Mouse (Mus musculus): ENCODE measurements around the gene Coro1c.
A peak's percentile ranks its signal among the peaks of the same experiment; 100 is the strongest.

Gene Coro1c

DNA sequence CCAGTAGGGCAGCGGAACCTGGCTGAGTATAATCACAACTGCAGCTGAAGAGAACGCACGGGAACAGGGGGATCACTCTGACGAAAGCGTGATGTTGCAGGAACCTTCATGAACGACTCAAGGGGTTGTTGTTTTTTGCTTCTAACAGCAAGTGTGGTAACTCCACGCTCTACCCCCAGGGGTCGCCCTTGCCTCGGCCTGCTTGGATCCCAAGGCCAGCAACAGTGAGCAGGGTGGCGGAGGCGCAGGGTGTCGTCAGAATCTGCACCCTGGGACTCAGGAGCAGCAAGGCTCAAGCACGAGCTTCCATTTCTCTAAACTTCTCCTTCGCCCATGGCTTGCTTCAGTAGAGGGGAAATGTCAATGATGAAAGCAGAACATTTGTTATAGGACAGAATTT lies 54.1 kb downstream of the Coro1c start:
- peak; percentile 69 for DNase-seq

GRCm38 (mm10) chr5:113853541-113853940 lies 55.0 kb downstream of the Coro1c start:
- no peak for DNase-seq

- no peak for DNase-seq
These were observed 56.1 kb downstream of the Coro1c start for GRCm38 (mm10) chr5:113852463-113852862.

GRCm38 (mm10) chr5:113850680-113851230 lies 57.8 kb downstream of the Coro1c start:
- no peak for DNase-seq

DNA sequence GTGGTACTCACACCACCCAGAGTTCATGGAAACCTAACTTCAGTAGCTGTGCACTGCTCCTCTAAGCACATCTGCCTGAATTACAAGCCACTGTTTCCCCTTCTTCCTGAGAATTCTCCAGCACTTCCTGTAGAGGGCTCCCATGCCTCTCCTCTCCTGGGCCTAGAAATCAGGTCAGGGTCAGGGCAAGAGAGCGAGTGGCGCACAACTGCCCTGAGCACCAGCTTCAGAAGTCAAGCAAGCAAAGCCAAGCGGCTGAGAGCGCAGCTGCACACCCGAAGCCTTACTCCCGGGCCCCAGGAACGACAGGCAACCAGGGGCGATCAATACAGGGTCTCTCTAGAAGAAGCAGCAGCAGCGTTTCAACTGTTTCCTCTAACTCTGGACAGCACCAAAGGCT lies 60.9 kb downstream of the Coro1c start:
- DNase-seq = no peak

DNA sequence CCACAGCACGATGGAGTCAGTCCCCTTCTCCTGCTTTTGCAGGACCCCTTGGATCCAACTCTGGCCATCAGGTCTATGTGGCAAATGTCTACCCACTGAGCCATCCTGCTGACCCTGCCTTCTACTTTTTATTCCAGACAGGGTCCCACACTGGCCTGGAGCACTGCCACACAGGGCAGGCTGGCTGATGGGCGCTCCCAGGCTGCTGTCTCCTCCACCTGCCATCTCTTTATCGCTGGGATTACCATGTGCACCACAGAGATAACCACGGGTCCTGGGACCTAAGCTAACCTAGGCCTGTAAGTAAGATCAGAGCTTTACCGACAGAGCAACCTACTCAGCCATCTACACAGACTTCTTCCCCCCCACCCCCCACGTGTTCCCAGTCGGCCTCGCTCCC lies 61.9 kb downstream of the Coro1c start:
- no peak for DNase-seq

GRCm38 (mm10) chr5:113845627-113846026 lies 62.9 kb downstream of the Coro1c start:
- no peak for DNase-seq

GRCm38 (mm10) chr5:113844721-113845120 lies 63.8 kb downstream of the Coro1c start:
- DNase-seq = no peak

DNA sequence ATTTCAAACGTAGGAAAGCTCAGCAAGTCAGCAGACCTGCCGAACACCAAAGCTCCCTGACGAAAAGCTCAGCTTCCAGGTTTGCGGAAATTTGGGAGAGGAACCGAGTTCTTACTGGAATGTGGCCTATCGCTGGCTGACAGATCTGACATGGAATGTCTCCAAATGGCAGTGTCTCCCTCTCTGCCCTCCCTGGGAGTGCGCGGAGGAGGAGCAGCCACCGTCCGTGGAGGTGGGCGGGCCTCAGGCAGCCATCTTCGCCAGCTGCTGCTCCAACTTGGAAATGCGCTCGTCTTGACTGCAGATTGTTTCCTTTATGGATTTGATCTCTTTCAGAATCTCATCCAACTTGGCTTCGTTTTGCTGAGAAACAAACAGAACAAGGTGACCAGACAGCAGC lies 64.5 kb downstream of the Coro1c start:
- DNase-seq = no peak

DNA sequence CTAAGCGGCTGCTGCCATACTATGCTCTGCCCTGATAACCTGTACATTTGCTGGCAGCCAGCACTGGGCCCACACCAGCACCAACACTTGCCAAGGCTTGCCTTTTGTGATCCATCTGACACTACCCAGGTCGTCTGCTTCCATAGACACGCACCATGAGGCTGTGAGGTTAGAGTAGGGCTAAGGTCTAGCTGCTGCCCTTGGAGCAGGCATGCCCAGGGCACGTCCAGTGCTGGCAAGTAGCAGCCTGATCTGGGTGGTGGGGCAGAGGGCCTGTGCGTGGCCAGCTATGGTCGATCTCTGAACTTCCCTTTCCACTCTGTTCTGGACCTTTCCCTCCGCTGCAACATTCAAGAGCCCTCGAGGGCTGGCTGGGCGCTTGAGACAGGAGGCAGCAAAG lies 65.7 kb downstream of the Coro1c start:
- DNase-seq = no peak

GRCm38 (mm10) chr5:113842244-113842643 lies 66.3 kb downstream of the Coro1c start:
- no peak for DNase-seq

DNA sequence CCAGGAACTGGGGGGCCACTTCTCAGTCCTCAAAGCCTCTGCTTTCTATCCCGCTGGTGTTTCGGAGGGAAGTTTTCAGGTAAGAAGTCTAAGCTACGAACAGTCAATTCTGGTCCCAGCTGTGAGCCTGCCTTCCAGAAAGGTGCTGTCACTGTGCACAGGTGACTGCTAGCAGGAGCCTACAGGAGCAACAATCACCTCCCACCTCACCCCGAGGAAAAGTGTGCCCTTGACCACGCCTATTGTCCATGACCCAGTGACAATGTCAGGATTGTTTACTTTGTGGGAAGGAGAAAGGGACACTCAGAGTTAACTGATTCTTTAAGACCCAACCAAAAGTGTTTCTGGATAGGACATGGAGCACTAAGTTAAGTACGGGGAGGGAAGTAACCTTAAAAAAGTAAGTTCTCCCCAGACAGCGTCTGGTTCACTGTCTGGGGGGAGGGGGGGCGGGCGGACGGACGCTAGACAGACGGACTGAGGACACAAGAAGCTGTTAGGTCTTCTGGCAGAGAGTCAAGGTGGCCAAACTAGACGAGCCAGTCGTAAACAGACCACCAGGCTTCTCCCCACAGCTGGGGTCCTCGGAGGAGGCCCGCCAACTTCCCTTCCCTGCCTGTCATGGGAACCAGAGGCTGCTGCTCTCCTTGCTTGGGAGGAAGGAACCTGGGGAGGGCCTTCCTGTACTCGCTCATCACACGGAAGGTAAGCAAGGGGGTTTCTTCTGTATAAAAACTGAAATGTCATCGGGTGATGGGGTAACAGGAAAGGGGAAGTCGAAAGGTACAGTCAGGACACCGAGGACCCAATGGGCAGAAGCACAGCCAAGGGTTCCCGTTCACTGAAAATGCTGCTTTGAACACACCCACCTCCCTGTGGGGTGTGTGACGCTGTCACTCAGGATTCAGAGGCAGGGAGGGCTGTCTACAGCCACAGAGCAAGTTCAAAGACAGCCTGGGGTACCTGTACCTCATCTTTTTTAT lies 67.0 kb downstream of the Coro1c start:
- no peak for DNase-seq

- DNase-seq = no peak
These were observed 68.1 kb downstream of the Coro1c start for GRCm38 (mm10) chr5:113840443-113840842.

DNA sequence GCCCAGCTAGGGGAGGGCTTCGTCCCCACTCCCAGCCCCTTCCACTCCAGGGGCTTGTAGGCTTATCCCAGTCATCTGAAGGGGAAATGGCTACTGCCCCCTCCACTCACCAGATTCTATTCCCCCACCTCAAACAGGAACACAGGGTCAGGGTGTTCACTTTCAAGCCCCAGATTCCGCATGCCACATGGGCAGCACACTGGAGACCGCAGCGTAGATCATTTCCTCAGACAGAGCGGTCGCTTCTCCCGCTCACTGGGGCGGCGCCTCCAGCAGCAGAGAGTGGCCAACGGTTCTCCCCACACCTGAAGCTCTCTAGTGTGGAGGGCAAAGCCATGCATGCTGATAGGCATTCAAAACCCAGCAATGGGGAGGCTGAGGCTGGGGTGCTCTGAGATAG lies 71.6 kb downstream of the Coro1c start:
- no peak for DNase-seq

GRCm38 (mm10) chr5:113833316-113833947 lies 75.1 kb downstream of the Coro1c start:
- DNase-seq = no peak

DNA sequence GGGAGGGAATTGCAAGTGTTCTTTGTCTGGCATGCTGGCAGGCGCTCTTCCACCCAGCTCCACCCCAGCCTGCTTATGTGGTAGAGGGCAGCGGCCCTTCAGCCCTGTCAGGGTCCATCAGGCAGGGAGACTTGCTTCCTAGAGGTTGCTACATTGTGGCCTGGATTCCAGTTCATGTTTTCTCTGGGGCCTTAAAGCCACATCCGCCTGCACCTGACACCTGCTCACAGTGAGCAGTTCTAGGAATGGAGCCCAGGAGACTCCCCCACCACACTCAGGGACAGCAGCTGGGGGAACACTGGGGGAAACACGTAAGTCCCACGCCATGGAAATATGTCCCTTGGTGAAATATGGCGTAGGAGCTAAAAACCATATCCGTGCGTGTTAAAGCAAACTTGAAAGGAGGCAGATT lies 76.1 kb downstream of the Coro1c start, which contains the start of gene Selplg:
Gene Selplg, minus strand, starts transcription at position 155 of the 412 bp plus-strand sequence.
- no peak for DNase-seq

DNA sequence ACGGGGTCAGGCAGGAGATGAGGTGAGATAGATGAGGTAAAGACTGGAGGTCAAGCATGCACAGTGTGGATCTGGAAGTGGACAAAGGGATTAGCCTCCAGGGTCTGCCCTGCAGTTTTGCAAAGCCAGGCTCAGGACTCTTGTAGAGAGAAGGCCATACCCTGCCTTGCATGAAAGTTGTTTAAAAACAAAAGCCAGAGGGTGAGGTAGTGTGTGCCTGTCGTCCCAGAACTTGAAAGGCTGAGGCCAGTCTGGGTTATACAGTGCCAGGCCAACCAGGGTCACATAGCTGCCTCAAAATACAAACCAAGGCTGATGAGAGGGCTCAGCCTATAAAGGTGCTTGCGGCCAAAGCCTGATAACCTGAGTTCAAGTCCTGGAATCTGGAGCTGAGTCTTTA lies 76.8 kb downstream of the Coro1c start:
- no peak for DNase-seq

DNA sequence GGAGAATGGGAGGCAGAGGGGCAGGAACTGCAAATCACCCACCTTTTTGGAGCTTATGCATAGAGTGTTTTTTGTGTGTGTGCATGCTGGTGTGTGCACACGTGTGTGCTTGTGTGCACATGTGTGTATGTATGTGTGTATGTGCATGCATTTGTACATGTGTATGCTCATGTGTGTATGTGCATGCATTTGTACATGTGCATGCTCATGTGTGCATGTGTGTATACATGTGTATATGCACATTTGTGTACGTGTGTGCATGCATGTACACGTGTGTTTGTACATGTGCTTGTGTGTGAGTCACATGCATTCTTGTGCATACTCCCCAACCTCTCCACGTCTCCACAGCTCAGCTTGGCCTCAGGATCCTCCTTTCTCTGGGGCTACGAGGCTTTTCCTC lies 77.8 kb downstream of the Coro1c start:
- no peak for DNase-seq

DNA sequence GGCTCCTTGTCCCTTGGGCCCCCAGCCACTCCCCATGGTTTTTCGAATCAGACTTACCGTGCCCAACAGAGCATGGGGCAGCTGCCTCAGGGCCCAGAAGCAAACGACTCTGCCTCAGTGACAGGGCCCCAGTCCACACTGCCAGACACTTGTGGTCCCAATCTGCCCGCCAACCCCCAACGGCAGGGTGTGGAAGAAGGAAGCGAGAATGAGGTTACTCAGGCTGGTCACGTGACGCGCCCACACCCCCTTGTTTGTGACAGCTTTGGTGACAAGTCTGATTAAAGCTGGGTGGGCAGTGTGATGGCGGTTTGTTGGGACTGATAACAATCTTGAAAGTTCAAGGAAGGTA lies 78.3 kb downstream of the Coro1c start:
- no peak for DNase-seq

DNA sequence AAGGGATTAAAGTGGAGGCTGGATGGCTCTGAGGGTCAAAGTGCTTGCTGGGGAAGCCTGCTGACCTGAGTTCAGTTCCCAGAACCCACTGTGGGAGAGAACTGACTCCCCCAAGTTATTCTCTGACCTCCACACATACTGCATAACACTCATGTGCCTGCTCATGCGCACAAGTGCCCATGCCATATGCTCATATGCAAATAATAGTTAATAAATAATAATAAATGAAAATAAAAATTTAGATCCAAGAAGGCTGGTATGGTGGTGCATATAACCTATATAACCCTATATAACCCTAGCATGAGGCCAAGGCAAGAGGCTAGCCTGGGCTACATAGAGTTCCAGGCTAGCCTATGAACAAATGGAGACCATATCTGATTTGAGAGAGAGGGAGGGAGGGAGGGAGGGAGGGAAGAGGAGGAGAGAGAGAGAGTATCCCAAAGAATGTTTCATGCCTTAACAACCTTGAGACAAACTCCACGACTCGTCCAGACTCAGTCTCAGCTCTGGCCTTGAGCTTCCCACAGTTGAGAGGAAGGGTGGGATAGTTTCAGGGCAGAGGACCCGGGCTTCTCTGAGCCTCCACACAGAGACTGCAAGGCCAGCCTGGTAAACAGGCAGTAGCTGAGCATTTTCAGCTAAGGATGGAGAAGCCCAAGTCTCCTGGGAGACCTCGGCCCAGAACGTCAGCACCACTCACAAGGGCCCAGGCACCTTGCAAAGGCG lies 78.8 kb downstream of the Coro1c start:
- DNase-seq = no peak

DNA sequence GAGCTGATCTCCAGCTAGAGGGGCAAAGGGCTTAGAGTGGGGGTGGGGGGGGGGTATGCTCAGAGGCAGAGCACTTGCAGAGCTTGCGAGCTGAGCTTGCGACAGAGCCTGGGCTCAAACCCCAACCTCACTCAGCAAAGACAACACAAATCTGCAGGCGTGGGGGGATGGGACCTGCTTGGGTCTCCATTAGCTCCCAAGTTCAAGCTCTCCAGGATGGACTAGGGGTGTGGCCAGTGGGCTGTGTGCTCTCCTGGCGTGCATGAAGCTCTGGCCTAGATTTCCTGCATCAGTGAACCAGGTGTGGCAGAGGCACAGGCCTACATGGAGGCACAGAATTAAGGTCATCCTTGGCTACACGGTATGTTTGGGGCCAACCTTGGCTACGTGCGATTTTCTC lies 80.1 kb downstream of the Coro1c start:
- DNase-seq = no peak

- no peak for DNase-seq
These were observed 80.6 kb downstream of the Coro1c start for GRCm38 (mm10) chr5:113827991-113828411.

DNA sequence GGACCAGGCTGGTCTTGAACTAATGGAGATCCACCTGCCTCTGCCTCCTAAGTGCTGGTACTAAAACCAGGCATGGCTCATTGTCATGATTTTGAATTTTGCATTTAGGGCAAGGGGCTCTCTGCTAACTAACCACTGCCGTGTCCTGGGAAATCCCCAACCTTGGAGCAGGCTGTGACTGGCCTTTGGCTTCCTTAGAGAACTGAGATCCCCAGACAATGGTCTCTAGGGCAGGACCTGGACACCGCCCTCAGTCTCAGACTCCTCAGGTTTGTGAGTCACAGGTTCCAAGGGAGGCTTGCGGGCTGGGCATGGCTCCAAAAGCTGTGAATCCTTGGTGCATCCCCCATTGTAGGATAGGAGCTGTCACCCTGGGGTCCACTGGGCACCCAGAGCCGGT lies 81.9 kb downstream of the Coro1c start:
- DNase-seq = no peak
